Mouse (Mus musculus) urinary bladder, postnatal 36 days (tissue): Measurements from ENCODE around the gene Tjp3.

Source experiments
- DNase-seq, 2 experiments: peaks; one replicate each; pipeline ENCODE4 v3.0.0; 2022; ENCODE audit warnings: low spot score in 2 of 2, mixed read lengths in 1 of 2

The Tjp3 gene

DNA sequence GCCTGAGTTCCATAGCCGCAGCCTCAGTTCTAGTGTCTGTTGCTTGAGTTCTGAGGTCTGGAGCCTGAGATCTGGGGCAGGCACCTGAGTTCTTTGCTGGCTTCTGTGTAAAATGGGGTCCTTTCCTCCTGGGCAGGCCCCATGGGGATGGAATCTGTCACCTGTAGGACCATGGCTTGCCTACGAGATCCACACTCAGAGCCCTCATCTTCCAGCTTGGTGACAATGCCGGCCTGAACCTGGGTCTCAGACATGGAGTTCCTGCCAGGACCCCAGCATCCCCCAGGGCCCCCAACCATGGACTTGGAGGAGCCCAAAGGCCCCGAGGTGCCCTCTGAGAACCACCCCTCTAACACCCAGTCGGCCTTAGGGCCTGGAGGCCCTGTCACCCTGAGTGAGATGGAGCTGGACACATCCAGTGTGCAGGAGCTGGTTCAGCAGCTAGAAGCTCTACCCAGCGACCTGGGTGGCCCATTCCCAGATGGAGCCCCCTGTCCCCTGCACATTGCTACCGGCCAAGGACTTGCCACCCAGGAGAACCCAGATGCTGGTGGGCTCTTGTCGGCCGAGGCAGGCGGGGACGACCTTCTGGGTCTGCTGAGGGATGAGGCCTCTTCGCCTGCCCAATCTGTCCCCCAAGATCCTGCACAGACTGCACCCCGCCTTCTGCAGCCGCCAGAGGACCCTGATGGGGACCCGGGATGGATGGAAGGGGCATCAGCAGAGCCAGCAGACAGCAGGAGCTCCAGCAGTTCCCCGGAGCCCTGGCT lies 22.6 kb downstream of the Tjp3 start:
- no peak for DNase-seq

GRCm38 (mm10) chr10:81268056-81268455 lies 23.3 kb downstream of the Tjp3 start:
- DNase-seq: peak; percentile 78 to 87

- peak; percentile 95 for DNase-seq
Measured at GRCm38 (mm10) chr10:81266211-81267105, 24.9 kb downstream of the Tjp3 start, which contains the start of the genes Mrpl54 and Apba3. Mrpl54 (minus strand) TSS chr10:81266934. Apba3 (plus strand) TSS chr10:81266960.

DNA sequence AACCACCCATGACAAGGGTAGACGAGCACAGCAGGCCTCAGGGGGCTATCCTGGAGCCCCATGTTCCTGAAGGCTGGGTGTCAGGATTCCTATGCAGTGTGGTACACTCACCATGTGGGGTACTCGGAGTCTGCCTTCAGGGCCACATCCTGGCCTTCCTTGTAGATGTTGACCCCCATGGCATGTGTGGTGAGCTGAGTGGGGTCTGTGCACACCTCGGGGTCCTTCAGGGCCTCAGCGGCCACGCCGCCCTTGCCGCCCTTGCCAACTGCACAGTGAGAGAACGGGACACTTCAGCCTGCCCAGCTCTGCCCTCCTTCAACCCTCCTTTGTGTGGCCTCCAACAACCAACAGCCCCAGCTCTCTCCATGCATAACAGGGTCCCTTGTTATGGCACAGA lies 25.8 kb downstream of the Tjp3 start:
- no peak for DNase-seq

DNA sequence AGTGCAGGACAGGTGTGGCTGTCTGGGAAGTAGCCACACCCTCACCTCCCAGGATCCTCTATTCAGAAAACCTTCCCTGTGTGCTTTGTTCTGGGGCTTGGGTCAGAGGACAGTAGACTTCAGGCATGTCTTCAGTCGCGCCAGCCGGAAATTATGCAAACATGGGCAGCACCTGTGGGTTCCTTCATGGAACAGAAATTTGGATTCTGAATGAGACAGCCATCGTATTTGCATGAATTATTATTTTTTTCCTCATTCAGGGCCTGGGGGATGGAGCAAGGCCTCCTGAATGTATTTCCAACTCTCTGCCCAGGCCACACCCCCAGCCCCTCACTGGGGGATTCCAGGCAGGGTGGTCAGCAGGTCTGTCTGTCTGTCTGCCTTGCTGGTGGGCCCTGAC lies 30.4 kb downstream of the Tjp3 start:
- DNase-seq: no peak

GRCm38 (mm10) chr10:81259225-81259884 lies 32.0 kb downstream of the Tjp3 start:
- no peak for DNase-seq

DNA sequence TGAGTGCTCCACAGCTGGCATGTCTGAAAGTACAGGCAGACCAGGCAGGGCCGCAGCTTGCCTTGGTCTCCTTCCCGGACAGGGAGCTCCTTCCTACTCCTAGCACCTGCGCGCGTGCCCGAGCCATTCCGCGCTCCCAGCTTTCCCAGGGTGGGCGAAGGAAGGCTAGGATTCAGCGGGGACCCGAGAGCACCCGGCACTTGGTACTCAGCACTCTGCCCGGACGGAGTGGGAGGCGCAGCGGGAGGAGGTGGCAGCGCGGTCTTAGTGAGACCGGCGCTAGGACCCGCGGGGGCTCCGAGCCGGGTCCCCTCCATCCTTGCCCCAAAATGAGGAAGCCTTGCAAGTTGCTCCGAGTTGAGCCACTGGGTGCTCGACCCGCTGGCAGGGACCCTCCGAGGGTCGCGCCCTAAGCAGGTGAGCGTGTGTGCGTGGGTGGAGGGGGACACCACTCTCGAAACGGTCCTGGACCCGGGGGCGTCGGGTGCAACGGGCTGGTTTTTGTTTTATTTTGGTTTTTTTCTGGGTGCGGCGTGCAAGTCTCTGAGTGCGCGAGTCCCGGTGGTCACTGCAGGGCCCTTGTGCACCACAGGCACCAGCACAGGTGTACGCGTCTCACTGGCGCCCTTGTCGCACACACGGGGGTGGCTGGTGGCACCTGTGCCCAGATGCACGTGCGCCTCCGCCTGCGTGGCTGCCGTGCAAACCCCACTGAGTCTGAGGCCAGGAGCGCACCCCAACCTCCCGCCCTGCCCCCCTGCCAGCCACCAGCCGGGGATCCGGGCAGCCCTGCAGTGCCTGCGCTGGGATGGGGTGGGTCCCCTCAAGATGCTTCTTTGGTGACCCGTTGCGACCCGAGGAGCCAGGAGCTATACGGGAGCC lies 34.0 kb downstream of the Tjp3 start:
- no peak for DNase-seq

GRCm38 (mm10) chr10:81254886-81255285 lies 36.5 kb downstream of the Tjp3 start:
- no peak for DNase-seq

GRCm38 (mm10) chr10:81252424-81253419 lies 38.7 kb downstream of the Tjp3 start, which contains the start of gene Matk:
Matk (plus strand) TSS chr10:81252935.
- DNase-seq: no peak

DNA sequence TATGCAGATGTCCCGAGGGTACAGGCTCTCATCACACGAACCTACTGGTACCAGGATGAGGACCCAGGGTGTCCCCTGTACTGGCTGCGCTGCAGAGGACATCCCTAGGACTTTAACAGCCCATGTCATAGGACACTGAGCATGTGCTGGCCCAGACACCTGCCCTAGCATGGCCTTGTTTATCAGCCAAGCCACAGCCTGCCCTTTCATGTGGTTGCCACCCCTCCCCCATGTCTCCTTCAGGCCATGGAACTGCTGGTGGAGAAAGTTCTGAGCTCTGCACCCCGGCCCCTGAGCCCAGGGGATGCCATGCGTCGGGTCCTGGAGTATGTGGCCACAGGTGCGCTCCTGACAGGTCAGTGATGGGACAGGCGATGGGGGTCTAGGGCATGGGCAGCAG lies 41.9 kb downstream of the Tjp3 start:
- no peak for DNase-seq

GRCm38 (mm10) chr10:81247804-81248203 lies 43.6 kb downstream of the Tjp3 start:
- DNase-seq: no peak

- no peak for DNase-seq
Measured at GRCm38 (mm10) chr10:81245166-81245565, 46.2 kb downstream of the Tjp3 start.

DNA sequence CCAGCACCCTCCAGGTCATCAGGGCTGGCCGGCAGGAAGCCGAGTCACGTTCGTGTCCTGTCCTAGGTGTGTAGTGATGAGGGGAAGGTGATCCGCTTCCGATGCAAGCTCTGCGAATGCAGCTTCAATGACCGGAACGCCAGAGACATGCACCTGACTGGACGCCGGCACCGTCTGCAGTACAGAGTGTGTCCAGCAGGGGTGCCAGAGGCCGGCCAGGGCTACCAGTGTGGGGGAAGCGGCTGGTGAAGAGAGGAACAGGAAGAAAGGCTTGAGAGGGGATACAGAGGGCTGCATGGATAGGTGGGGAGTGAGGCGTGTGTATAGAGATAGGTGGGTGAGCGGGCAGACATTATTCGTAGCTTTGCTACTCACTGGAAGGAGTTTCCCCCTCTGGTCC lies 46.8 kb downstream of the Tjp3 start:
- DNase-seq: peak; percentile 72 to 76

GRCm38 (mm10) chr10:81244146-81244545 lies 47.2 kb downstream of the Tjp3 start:
- no peak for DNase-seq

GRCm38 (mm10) chr10:81242021-81242420 lies 49.4 kb downstream of the Tjp3 start:
- DNase-seq: no peak

GRCm38 (mm10) chr10:81240876-81241275 lies 50.5 kb downstream of the Tjp3 start:
- no peak for DNase-seq

DNA sequence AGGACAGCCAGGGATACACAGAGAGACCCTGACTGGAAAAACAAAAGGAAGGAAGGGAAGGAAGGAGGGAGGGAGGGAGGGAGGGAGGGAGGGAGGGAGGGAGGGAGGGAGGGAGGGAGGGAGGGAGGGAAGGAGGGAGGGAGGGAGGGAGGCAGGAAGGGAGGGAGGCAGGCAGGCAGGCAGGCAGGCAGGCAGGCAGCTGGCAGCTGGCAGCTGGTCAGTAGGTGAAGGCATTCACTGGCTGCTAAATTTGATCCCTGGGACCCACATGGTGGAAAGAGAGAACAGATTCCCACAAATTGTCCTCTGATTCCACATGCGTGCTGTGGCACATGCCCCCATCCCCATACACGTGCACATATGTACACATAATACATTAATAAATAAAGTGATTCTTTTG lies 52.8 kb downstream of the Tjp3 start:
- DNase-seq: no peak

- no peak for DNase-seq
Measured at GRCm38 (mm10) chr10:81236471-81237268, 54.7 kb downstream of the Tjp3 start.

DNA sequence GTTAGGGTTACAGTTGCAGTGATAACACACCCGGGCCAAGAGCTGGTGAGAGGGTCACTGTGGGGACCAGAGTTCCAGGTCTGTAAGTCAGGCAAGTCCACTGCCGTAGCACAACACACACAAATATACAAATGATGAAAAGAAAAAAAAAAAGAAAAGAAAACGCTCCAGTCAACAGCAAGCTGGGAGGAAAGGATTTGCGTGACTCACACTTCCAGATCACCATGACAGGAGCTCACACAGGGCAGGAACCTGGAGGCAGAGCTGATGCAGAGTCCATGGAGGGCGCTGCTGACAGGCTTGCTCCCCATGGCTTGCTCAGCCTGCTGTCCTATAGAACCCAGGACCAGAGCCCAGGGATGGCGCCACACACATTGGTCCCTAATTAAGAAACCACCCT lies 57.2 kb downstream of the Tjp3 start:
- no peak for DNase-seq
